In the genomic region with DNA sequence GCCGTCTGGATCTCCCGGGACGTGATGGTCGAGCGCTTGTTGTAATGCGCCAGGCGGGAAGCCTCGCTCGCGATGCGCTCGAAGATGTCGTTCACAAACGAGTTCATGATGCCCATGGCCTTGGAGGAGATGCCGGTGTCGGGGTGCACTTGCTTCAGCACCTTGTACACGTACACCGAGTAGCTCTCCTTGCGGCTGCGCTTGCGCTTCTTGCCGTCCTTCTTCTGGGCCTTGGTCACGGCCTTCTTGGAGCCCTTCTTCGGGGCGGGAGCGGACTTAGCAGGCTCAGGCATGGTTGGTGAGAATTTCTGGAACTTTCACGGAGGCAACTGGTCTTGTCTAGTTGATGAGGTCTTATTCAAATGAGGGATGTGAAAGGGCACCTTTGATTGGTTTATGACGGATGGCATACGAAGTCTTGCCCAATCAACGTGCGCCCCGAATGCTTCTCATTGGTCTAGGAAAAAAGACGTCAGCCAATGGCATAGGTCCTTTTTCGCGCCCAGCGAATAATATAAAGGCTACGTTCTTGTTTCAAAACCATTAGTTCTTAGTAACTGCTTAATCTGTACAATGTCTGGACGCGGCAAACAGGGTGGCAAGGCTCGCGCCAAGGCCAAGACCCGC, we compare ENCODE assay signal across 9 mouse cellular contexts. TPM values are rescaled to one million over a fixed set of nuclear protein-coding genes. Genes with fewer than 3 reads are reported as not detected.
A peak's percentile ranks its signal among the peaks of the same experiment; 100 is the strongest.
DNase-seq lines count a peak whose midpoint lies in the region; ATAC-seq and TF ChIP-seq lines count a peak whose summit lies in the region.
"Not testable (repeated sequence)": the region's sequence is repeated elsewhere in the genome, so short reads cannot be mapped to it uniquely, and the experiment has no call there.
"Had no signal": no experiment of that assay in that cellular context is flagged by ENCODE, and none has a peak within 500 bp of the region (broad histone marks: within the 10 kb centered on the region; RNA-seq: fewer than 3 reads in every experiment).

A gene (minus strand): TSS at position 299 of the 627 bp plus-strand sequence.
A gene (plus strand): TSS at position 484 of the 627 bp plus-strand sequence.

- peak; percentile 99 for DNase-seq in MEL (ENCODE audit: low read depth, low spot score)
- peak; percentile 60 for DNase-seq in cerebellum, adult 8-10 months
- DNase-seq in forebrain, postnatal 0 days, result peak; percentile 98
- peak; percentile 89 for DNase-seq in heart, postnatal 4 days
- peak; percentile 89 to 97 for DNase-seq in layer of hippocampus, adult 2 months (ENCODE audit: low spot score in 2 of 2)
- peak; percentile 65 for DNase-seq in lung, adult 2 months
- peak; percentile 80 for DNase-seq in testis, postnatal 10 days (ENCODE audit: low spot score)

- peak within 1 kb of the TSS; percentile 67 for H3K4me2 ChIP-seq in forebrain, postnatal 0 days (ENCODE audit: low read depth)
- peak within 1 kb of the TSS; percentile 71 for H3K4me2 ChIP-seq in neural tube, embryonic 15.5 days

- not testable (repeated sequence) for H3K79me2 ChIP-seq in MEL (ENCODE audit: control insufficient read depth, insufficient read depth, low read length, poor library complexity)

- H3K9ac ChIP-seq in MEL (ENCODE audit: control insufficient read depth, low read depth, low read length, poor library complexity, severe bottlenecking), result peak within 1 kb of the TSS; percentile 99
- H3K9ac ChIP-seq in forebrain, postnatal 0 days, result peak within 1 kb of the TSS; percentile 48
- H3K9ac ChIP-seq in neural tube, embryonic 15.5 days (replicated peaks), result 0 out of 2 replicates have a peak within 1 kb of the TSS, but pooled peaks have one; percentile 28

- TF ChIP-seq EP300 in MEL (IDR thresholded peaks at IDR 0.05; ENCODE audit: low read depth in 1 of 2, low read length in 2 of 2), result not testable (repeated sequence)

- TF ChIP-seq POLR2A in MEL (IDR thresholded peaks at IDR 0.05; ENCODE audit: control insufficient read depth in 1 of 2, insufficient read depth in 1 of 2, low read depth in 1 of 2, low read length in 2 of 2, poor library complexity in 1 of 2), result peak in 1 of 2 experiments; percentile 79; a peak in 3 of 4 replicates
- peak; percentile 33; the same call in 1 of the 2 replicates for TF ChIP-seq POLR2A in lung, adult 2 months (IDR thresholded peaks at IDR 0.05; ENCODE audit: borderline replicate concordance, extremely low read depth, low read depth, low read length)

- not testable (repeated sequence) for H3K4me1 ChIP-seq in MEL (ENCODE audit: control insufficient read depth in 1 of 2, insufficient read depth in 2 of 2, low read length in 2 of 2); lung, adult 2 months (ENCODE audit: control insufficient read depth, insufficient read depth, low read length)
- H3K4me1 ChIP-seq in forebrain, postnatal 0 days (ENCODE audit: insufficient read depth), result peaks cover 27% of the 10 kb centered on the region
- H3K4me1 ChIP-seq in neural tube, embryonic 15.5 days, result peaks cover 40% of the 10 kb centered on the region

- peak within 1 kb of the TSS; percentile 14 to 58 for H3K4me3 ChIP-seq in MEL (ENCODE audit: control insufficient read depth in 1 of 2, insufficient read depth in 1 of 2, low read depth in 2 of 2, low read length in 2 of 2)
- H3K4me3 ChIP-seq in forebrain, postnatal 0 days (ENCODE audit: low read depth, low read length), result peak within 1 kb of the TSS; percentile 38
- peak within 1 kb of the TSS; percentile 73 for H3K4me3 ChIP-seq in layer of hippocampus, adult 2 months
- H3K4me3 ChIP-seq in lung, adult 2 months (replicated peaks; ENCODE audit: extremely low read depth, low read depth, low read length), result peak within 1 kb of the TSS; percentile 49
- H3K4me3 ChIP-seq in neural tube, embryonic 15.5 days (replicated peaks), result peak within 1 kb of the TSS; percentile 35

- under 1% methylated on average over 34 of the region's 42 CpGs for WGBS in forebrain, postnatal 0 days
- 2% methylated on average over 42 of the region's 42 CpGs for WGBS in lung, adult 2 months
- WGBS in neural tube, embryonic 15.5 days, result 0% methylated on average over 42 of the region's 42 CpGs

- H3K9me3 ChIP-seq in MEL (replicated peaks; ENCODE audit: insufficient read depth, low read length); forebrain, postnatal 0 days (ENCODE audit: low read length); neural tube, embryonic 15.5 days (replicated peaks): not testable (repeated sequence)

- not testable (repeated sequence) for TF ChIP-seq RAD21 in MEL (IDR thresholded peaks at IDR 0.05; ENCODE audit: low read depth, low read length)

- peak within 1 kb of the TSS; percentile 98 for H3K27ac ChIP-seq in MEL (ENCODE audit: control insufficient read depth, low read depth, low read length)
- peak within 1 kb of the TSS; percentile 78 for H3K27ac ChIP-seq in forebrain, postnatal 0 days (ENCODE audit: low read depth, low read length)
- H3K27ac ChIP-seq in layer of hippocampus, adult 2 months, result peak within 1 kb of the TSS; percentile 76
- H3K27ac ChIP-seq in neural tube, embryonic 15.5 days (replicated peaks), result peak within 1 kb of the TSS; percentile 86

- not testable (repeated sequence) for TF ChIP-seq CTCF in MEL (IDR thresholded peaks at IDR 0.05 in 2 of 3, conservative IDR thresholded peaks at IDR 0.05 in 1 of 3; ENCODE audit: control insufficient read depth in 1 of 3, insufficient read depth in 1 of 3, low read depth in 2 of 3, low read length in 3 of 3, poor library complexity in 1 of 3, severe bottlenecking in 1 of 3); forebrain, postnatal 0 days (IDR thresholded peaks at IDR 0.05; ENCODE audit: low read depth); lung, adult 2 months (IDR thresholded peaks at IDR 0.05; ENCODE audit: insufficient read depth, low read length)
- 0 out of 2 replicates have a peak, but pooled peaks have one; percentile 6 for TF ChIP-seq CTCF in layer of hippocampus, adult 2 months (conservative IDR thresholded peaks at IDR 0.05)

- peak; percentile 89 for ATAC-seq in forebrain, postnatal 0 days
- ATAC-seq in neural tube, embryonic 15.5 days (ENCODE audit: low FRiP score), result peak; percentile 92

- H3K27me3 ChIP-seq in MEL (ENCODE audit: control insufficient read depth in 1 of 2, insufficient read depth in 2 of 2, low read length in 2 of 2); forebrain, postnatal 0 days (ENCODE audit: insufficient read depth, low read length); neural tube, embryonic 15.5 days (replicated peaks): not testable (repeated sequence)

- H3K36me3 ChIP-seq in MEL (ENCODE audit: control insufficient read depth in 1 of 2, insufficient read depth in 2 of 2, low read length in 2 of 2), result peaks cover 0 to 28% of the 10 kb centered on the region in 2 experiments; a peak in 2 of 4 replicates
- not testable (repeated sequence) for H3K36me3 ChIP-seq in forebrain, postnatal 0 days (ENCODE audit: insufficient read depth); neural tube, embryonic 15.5 days

TF ChIP-seq in MEL, 35 proteins besides CTCF, POLR2A, EP300 and RAD21:
- TF ChIP-seq TBP (IDR thresholded peaks at IDR 0.05; ENCODE audit: low read depth, low read length) (peak; percentile 98), UBTF (IDR thresholded peaks at IDR 0.05; ENCODE audit: borderline replicate concordance, insufficient read depth, low read depth, low read length) (0 out of 2 replicates have a peak, but pooled peaks have one; percentile 51), POLR2AphosphoS5 (IDR thresholded peaks at IDR 0.05; ENCODE audit: borderline replicate concordance, low read depth, low read length) (peak; percentile 52; the same call in 1 of the 2 replicates)

RNA-seq across cellular contexts. Expression of the first gene that starts in this region (rescaled TPM):
- total RNA-seq in MEL (2012; rRNA removed), result 1,093 and 1,255 TPM in 2 replicates
- polyA plus RNA-seq in MEL (2012; ENCODE audit: insufficient read depth in 1 of 2, insufficient read length in 2 of 2, low read depth in 1 of 2, low replicate concordance in 2 of 2, missing spikeins in 1 of 2), result 1 to 10 TPM in 1 of 2 experiments, not detected in 1; 2.2 TPM
- 226 and 289 TPM in 2 replicates for total RNA-seq in forebrain, postnatal 0 days (2014; rRNA removed)
- not detected in 2 replicates for polyA plus RNA-seq in forebrain, postnatal 0 days (2015; fragmentation: Nextera tagmentation; extraction: Ambion mirVana)
- total RNA-seq in heart, postnatal 4 days (2021), result 100 to 1,000 TPM; 278 to 296 TPM
- total RNA-seq in layer of hippocampus, adult 2 months (2021), result 10 to 100 TPM; 22.8 to 29.6 TPM
- 2.7 and 3.4 TPM in 2 replicates for polyA plus RNA-seq in lung, adult 2 months (2012; rRNA removed)
- polyA plus RNA-seq in neural tube, embryonic 15.5 days (2015; fragmentation: Nextera tagmentation; extraction: Ambion mirVana), result 2.7 TPM in 1 of 2 replicates, not detected in the other
- polyA plus RNA-seq: urinary bladder, adult 2 months had no signal

RNA-seq across cellular contexts. Expression of the second gene that starts in this region (rescaled TPM):
- total RNA-seq in MEL (2012; rRNA removed), result 924 and 1,082 TPM in 2 replicates
- polyA plus RNA-seq in MEL (2012; ENCODE audit: insufficient read depth in 1 of 2, insufficient read length in 2 of 2, low read depth in 1 of 2, low replicate concordance in 2 of 2, missing spikeins in 1 of 2), result under 1 TPM in 1 of 2 experiments, not detected in 1; 0.14 TPM
- 204 and 274 TPM in 2 replicates for total RNA-seq in forebrain, postnatal 0 days (2014; rRNA removed)
- 0.78 TPM in 1 of 2 replicates, not detected in the other for polyA plus RNA-seq in forebrain, postnatal 0 days (2015; fragmentation: Nextera tagmentation; extraction: Ambion mirVana)
- total RNA-seq in heart, postnatal 4 days (2021), result 10 to 100 TPM; 62.5 to 79.1 TPM
- total RNA-seq in layer of hippocampus, adult 2 months (2021), result 10 to 100 TPM in 1 of 2 experiments, 1 to 10 TPM in 1; 5.0 to 13.0 TPM
- polyA plus RNA-seq in lung, adult 2 months (2012; rRNA removed), result 1.2 and 2.0 TPM in 2 replicates
- 0.97 TPM in 1 of 2 replicates, not detected in the other for polyA plus RNA-seq in neural tube, embryonic 15.5 days (2015; fragmentation: Nextera tagmentation; extraction: Ambion mirVana)

Comparison
In these comparisons a context has a peak if more than half of its experiments do, and no peak if none do; other contexts are left out.
1. Peak in every context shown above with its lines: DNase-seq, ATAC-seq, H3K4me3 ChIP-seq and H3K27ac ChIP-seq.
2. RNA of the second gene that starts in this region (total RNA-seq): 924 to 1,082 TPM in MEL, 204 to 274 TPM in forebrain, postnatal 0 days and 62.5 to 79.1 TPM in heart, postnatal 4 days; 5.0 to 13.0 TPM in layer of hippocampus, adult 2 months; every median in the first group is over 4 times any median in the second.
3. H3K9ac ChIP-seq: peak in every context shown above with its lines; median percentile 99 in MEL; 48 in forebrain, postnatal 0 days; 28 in neural tube, embryonic 15.5 days.